Mouse (Mus musculus): ENCODE measurements around the gene Sar1a. TPM values are rescaled to one million over a fixed set of nuclear protein-coding genes. Genes with fewer than 3 reads are reported as not detected.

Sar1a gene
- polyA plus RNA-seq, 1 experiment from 2014 or later = 145 TPM

DNA sequence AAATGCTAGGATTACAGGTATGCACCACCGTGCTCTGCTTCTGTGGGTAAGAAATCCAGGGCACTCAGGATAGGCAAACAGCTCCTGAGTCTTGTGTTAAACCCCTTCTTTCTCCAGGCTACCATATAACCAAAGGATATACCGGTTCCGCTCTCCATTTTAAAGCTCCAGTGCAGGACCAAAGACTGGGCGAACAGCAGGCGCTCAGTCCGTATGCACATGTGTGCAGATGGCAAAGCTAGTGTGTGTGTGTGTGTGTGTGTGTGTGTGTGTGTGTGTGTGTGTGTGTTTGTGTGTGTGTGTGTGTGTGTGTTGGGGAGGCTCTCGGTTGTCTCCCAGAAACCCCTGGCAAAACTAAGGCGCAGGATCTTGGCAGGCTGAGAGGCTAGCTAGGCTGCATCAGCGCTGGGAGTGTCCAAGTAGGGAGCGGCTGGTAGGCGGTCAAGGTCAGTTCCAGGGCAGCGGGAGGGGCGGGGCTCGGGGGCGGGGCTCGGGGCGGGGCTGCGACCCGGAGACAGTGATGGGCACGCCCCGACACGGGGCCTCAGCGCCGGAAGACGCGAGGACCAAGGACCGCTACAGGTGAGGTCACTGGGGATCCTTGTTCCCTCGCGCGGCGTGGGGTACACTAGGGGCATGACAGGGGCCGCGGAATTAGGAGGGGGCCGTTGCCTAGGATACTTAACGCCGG lies 34.8 kb downstream of the Sar1a start, which contains the start of gene Aifm2:
Gene Aifm2, plus strand, starts transcription at position 493 of the 691 bp plus-strand sequence.
- peak; percentile 92 for ATAC-seq (replicated peaks; ENCODE audit: insufficient number of reproducible peaks, insufficient read depth, low FRiP score, low read depth)
- Histone ChIP-seq H3K4me3 (peak within 1 kb of the TSS; percentile 81), H3K4me1 (replicated peaks) (peaks cover 14% of the 10 kb centered on the region), H3K9me3 (replicated peaks) (no peaks in the 10 kb centered on the region), H3K27me3 (no peaks in the 10 kb centered on the region), H3K36me3 (no peaks in the 10 kb centered on the region), H3K9ac (peak within 1 kb of the TSS; percentile 74), H3K27ac (peak within 1 kb of the TSS; percentile 71), H3K4me2 (peak within 1 kb of the TSS; percentile 87)
- 11% methylated on average over 32 of the region's 36 CpGs for WGBS

DNA sequence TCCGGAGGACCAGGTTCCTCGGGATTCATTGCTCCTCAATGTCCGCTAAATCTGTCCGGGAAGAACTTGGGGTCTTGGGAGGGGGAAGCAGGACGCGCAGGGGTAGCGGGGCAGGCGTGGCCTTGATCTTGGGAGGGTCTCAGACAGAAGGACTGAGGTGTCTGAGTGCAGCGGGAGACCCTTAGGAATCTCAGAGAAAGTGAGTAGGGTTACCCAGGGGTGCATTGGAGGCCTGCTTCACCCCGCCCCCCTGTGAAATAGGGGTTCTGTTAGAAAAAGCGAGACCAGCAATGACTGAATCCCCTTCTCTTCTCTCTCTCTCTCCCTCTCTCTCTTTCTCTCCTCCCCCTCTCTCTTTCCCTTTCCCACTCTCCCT lies 35.4 kb downstream of the Sar1a start:
- no peaks in the 10 kb centered on the region for H3K36me3 ChIP-seq
- WGBS = 2% methylated on average over 11 of the region's 11 CpGs
- H3K9ac ChIP-seq = peak overlapping the region; percentile 74
- no peaks in the 10 kb centered on the region for H3K27me3 ChIP-seq
- H3K27ac ChIP-seq = peak overlapping the region; percentile 71
- peaks cover 14% of the 10 kb centered on the region for H3K4me1 ChIP-seq (replicated peaks)
- H3K4me3 ChIP-seq = peak overlapping the region; percentile 81
- H3K9me3 ChIP-seq (replicated peaks) = no peaks in the 10 kb centered on the region
- ATAC-seq (replicated peaks; ENCODE audit: insufficient number of reproducible peaks, insufficient read depth, low FRiP score, low read depth) = 0 out of 2 replicates have a peak, but pooled peaks have one; percentile 16
- H3K4me2 ChIP-seq = peak overlapping the region; percentile 87

DNA sequence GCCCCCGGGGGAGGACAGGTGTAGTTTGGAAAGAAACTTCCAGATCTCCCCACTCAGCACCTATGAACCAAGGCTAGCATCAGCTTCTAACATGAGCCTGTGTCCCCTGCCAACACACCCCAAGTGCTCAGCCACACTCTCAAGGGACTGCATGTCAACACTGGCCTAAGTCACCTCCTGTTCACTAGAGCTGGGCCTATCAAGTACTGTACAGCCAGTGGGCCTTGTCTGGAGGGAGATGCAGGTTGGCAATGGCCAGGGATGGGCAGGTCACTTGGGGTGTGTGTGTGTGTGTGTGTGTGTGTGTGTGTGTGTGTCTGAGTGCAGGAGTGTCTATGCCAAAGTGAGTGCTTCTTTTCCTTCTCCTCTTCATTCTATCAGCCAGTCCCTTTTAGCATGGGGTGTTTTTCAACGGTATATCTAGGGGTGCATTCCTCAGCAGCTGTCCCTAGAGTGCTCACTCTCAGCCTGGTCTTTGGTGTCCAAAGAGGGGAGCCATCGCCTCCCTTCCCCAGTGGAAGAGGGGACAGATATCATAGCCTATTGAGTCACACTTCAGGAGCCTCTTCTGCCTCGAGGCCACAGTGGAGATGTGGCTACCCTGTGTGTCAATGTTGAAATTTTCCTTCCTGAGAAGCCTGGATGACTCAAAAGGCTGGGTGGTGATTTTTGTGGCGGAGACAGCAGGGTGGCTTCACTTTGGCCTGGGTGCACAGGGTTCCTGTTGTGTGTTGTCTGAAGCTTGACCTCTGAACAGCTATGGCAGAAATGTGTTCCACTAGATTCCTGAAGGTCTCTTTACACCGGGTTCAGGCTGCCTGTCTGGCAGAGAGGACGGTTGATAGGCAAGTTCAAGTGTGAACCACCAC lies 36.1 kb downstream of the Sar1a start:
- H3K4me3 ChIP-seq = peak overlapping the region; percentile 81

DNA sequence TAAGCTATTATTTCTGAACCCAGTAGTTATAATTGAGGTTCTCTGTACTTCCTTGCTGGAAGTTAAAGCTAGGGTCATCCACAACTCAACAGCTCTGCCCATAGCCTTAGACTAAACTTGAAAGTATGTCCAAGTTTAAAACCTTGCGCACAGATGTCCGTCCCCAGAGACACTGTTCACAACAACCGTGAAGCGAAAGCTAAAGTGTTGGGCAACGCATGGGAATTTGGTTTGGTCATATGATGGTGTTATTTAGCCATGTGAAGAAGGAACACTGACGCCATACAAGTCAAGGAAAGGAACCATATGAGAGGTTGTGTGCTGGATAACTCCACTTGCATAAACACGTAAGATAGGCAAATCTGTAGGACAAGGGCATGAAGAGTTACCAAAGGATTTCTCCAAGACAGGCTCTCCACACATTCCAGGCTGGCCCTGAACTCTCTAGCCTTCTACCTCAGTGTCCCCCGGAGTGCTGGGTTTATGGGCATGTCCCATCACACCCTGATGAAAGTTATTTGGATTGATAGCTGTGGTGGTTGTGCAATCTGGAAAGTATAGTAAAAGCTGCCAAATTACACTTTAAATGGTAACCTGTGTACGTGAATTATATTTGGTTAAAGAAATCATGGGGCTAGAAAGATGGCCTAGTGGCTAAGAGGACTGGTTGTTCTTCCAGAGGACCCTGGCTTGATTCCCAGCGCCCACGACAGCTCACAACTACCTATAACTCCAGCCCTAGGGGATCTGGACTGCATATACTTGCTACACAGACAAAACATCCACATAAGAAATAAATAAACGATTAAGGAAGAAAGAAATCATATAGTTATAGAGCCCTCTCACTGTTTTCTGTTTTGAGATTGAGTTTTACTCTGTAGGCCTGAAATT lies 37.6 kb downstream of the Sar1a start:
- no peaks in the 10 kb centered on the region for H3K27me3 ChIP-seq
- no peaks in the 10 kb centered on the region for H3K9me3 ChIP-seq (replicated peaks)
- no peak for ATAC-seq (replicated peaks; ENCODE audit: insufficient number of reproducible peaks, insufficient read depth, low FRiP score, low read depth)
- no peak overlapping the region for H3K4me3 ChIP-seq
- H3K27ac ChIP-seq = no peak overlapping the region
- peaks cover 14% of the 10 kb centered on the region for H3K4me1 ChIP-seq (replicated peaks)
- H3K4me2 ChIP-seq = no peak overlapping the region
- 88% methylated on average over 12 of the region's 12 CpGs for WGBS
- H3K9ac ChIP-seq = no peak overlapping the region
- no peaks in the 10 kb centered on the region for H3K36me3 ChIP-seq

More for the DNA sequence above, 36.1 kb downstream of the Sar1a start:
- 0 out of 2 replicates have a peak, but pooled peaks have one; percentile 16 for ATAC-seq (replicated peaks; ENCODE audit: insufficient number of reproducible peaks, insufficient read depth, low FRiP score, low read depth)
- H3K4me2 ChIP-seq = peak overlapping the region; percentile 87
- 61% methylated on average over 7 of the region's 7 CpGs for WGBS
- peak overlapping the region; percentile 74; the same call in 1 of the 2 replicates for H3K9ac ChIP-seq
- H3K27ac ChIP-seq = no peak overlapping the region
- H3K27me3 ChIP-seq = no peaks in the 10 kb centered on the region
- no peaks in the 10 kb centered on the region for H3K9me3 ChIP-seq (replicated peaks)
- H3K36me3 ChIP-seq = no peaks in the 10 kb centered on the region
- peaks cover 14% of the 10 kb centered on the region for H3K4me1 ChIP-seq (replicated peaks)

DNA sequence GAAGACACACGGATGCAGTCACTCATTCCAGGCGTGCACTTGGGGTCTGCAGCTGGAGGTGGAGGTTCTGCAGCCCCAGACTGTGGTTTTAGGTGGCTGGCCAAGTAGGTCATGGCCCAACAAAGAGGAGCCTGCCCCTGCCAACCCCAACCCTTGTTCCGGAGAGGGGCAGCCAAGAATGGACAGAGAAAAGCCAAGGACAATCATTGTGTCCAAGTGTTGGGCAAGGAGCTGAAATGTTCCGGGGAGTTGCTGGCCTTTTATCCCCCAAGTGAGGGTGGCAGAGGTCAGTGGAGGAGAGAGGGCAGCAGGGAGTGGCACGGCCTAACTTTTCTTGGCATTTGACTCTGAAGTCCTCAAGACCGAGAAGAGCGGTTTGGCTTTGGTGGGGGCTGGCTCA lies 40.2 kb downstream of the Sar1a start:
- 85% methylated on average over 7 of the region's 7 CpGs for WGBS

DNA sequence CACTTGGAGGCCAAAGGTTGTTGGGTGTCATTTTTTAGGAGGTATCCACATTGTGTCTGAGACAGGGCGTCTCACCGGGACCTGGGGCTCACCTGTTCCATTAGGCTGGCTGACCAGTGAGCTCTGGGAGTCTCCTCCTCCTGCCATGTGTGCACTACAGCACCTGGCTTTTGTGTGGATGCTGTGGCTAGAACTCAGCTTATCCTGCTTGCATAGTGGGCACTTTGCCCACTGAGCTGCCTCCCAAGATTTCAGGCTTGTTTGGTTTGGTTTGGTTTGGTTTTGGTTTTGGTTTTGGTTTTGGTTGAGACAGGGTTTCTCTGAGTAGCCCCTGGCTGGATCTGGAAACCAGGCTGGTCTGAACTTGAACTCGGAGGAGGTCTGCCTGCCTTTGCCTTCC lies 42.1 kb downstream of the Sar1a start:
- peaks cover 5% of the 10 kb centered on the region; the same call in 1 of the 2 replicates for H3K36me3 ChIP-seq
- WGBS = 65% methylated on average over 3 of the region's 3 CpGs
- no peak overlapping the region for H3K4me3 ChIP-seq
- H3K27me3 ChIP-seq = no peaks in the 10 kb centered on the region
- ATAC-seq (replicated peaks; ENCODE audit: insufficient number of reproducible peaks, insufficient read depth, low FRiP score, low read depth) = no peak
- H3K4me1 ChIP-seq (replicated peaks) = peaks cover 8% of the 10 kb centered on the region; the same call in 1 of the 2 replicates
- no peak overlapping the region for H3K4me2 ChIP-seq
- no peak overlapping the region for H3K9ac ChIP-seq
- H3K27ac ChIP-seq = no peak overlapping the region
- no peaks in the 10 kb centered on the region for H3K9me3 ChIP-seq (replicated peaks)

More for the DNA sequence above, 40.2 kb downstream of the Sar1a start:
- Histone ChIP-seq H3K4me1 (replicated peaks) (peaks cover 20% of the 10 kb centered on the region), H3K4me3 (no peak overlapping the region), H3K9me3 (replicated peaks) (no peaks in the 10 kb centered on the region), H3K9ac (no peak overlapping the region), H3K27ac (no peak overlapping the region), H3K27me3 (no peaks in the 10 kb centered on the region), H3K4me2 (no peak overlapping the region), H3K36me3 (no peaks in the 10 kb centered on the region)
- ATAC-seq (replicated peaks; ENCODE audit: insufficient number of reproducible peaks, insufficient read depth, low FRiP score, low read depth) = no peak

DNA sequence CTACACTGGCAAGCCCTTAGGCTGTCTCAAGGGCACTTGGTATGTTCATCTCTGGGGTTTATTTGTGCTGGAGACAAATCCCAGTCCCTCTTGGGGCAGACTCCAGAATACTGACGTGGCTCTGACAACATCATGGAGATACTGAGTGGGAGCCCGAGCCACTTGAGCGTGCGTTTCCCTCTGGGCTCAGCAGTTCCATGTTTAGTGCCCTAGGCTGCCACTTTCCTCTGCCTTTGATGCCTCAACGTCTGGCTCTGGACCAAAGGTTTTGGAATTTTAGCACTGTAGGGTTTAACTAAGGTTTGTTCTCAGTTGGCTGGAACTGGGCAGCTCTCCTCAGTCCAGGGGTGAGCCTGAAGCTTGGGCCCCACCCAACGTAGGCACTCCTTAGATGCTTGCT lies 43.2 kb downstream of the Sar1a start:
- Histone ChIP-seq H3K9ac (no peak overlapping the region), H3K4me1 (replicated peaks) (peaks cover 8% of the 10 kb centered on the region; the same call in 1 of the 2 replicates), H3K4me2 (no peak overlapping the region), H3K27me3 (no peaks in the 10 kb centered on the region), H3K36me3 (peaks cover 5% of the 10 kb centered on the region; the same call in 1 of the 2 replicates), H3K4me3 (no peak overlapping the region), H3K9me3 (replicated peaks) (no peaks in the 10 kb centered on the region), H3K27ac (peak overlapping the region; percentile 37; the same call in 1 of the 2 replicates)
- ATAC-seq (replicated peaks; ENCODE audit: insufficient number of reproducible peaks, insufficient read depth, low FRiP score, low read depth) = peak; percentile 20; the same call in 1 of the 2 replicates
- WGBS = 43% methylated on average over 6 of the region's 6 CpGs

DNA sequence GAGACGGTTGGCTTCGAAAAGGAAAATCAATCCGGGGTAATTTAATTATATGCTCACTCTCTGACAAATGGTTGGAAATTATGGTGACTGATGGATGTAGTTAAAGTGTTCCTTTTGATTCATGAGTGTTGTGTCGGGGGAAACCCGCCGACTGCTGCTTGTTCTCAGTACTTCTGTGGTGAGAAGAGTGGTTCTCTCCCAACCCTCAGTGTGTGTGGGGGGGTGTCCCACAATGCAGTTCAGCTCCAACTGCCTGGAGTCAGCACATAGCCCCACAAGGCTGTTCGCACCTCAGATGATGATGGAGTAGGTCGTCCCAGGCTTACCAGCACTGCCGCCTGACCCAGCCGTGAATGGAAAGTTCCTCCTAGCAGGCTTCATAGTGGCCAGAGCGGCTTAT lies 49.1 kb downstream of the Sar1a start:
- ATAC-seq (replicated peaks; ENCODE audit: insufficient number of reproducible peaks, insufficient read depth, low FRiP score, low read depth) = no peak
- no peaks in the 10 kb centered on the region for H3K27me3 ChIP-seq
- H3K4me2 ChIP-seq = no peak overlapping the region
- H3K4me1 ChIP-seq (replicated peaks) = no peaks in the 10 kb centered on the region
- H3K27ac ChIP-seq = no peak overlapping the region
- H3K4me3 ChIP-seq = no peak overlapping the region
- no peaks in the 10 kb centered on the region for H3K9me3 ChIP-seq (replicated peaks)
- H3K36me3 ChIP-seq = peaks cover 17% of the 10 kb centered on the region
- H3K9ac ChIP-seq = no peak overlapping the region
- 76% methylated on average over 11 of the region's 11 CpGs for WGBS

DNA sequence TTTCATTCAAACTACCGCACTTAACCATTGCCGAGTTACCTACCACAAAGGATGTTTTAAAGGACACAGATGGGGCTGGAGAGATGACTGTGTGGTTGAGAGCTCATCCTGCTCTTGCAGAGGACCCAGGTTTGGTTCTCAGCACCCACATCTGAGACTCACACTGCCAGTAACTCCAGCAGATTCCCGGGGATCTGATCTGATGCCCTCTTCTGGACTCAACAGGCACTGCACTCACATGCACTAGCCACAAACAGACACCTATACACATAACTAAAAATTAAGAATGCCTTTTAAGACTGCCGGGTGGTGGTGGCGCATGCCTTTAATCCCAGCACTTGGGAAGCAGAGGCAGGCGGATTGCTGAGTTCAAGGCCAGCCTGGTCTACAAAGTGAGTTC lies 50.1 kb downstream of the Sar1a start:
- Histone ChIP-seq H3K27ac (no peak overlapping the region), H3K27me3 (no peaks in the 10 kb centered on the region), H3K9me3 (replicated peaks) (no peaks in the 10 kb centered on the region), H3K9ac (no peak overlapping the region), H3K36me3 (peaks cover 17% of the 10 kb centered on the region), H3K4me1 (replicated peaks) (no peaks in the 10 kb centered on the region), H3K4me3 (no peak overlapping the region), H3K4me2 (no peak overlapping the region)
- WGBS = 96% methylated on average over 6 of the region's 6 CpGs
- ATAC-seq (replicated peaks; ENCODE audit: insufficient number of reproducible peaks, insufficient read depth, low FRiP score, low read depth) = no peak

DNA sequence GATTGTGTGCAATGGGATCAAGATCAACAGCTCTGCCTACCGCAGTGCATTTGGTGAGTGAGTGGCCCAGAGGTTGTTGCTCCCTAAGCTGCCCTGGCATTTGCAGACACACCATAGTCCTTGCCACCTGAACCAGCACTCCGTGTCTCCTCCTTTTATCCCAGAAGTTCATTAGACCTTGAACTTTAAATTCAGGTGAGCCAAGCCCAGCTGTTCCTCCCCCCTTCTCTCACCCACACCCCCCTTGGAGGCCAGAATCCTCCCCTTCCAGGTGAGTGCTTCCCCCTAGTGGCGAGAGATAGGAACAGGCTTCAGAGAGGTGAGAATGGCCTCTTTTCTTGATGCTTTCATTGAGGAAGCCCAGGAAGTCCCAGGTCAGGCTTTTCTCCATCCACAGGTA lies 54.3 kb downstream of the Sar1a start:
- Histone ChIP-seq H3K9me3 (replicated peaks) (no peaks in the 10 kb centered on the region), H3K4me3 (no peak overlapping the region), H3K27ac (no peak overlapping the region), H3K36me3 (peaks cover 18% of the 10 kb centered on the region), H3K4me1 (replicated peaks) (no peaks in the 10 kb centered on the region), H3K9ac (no peak overlapping the region), H3K27me3 (no peaks in the 10 kb centered on the region), H3K4me2 (no peak overlapping the region)
- WGBS = 45% methylated on average over 3 of the region's 3 CpGs
- no peak for ATAC-seq (replicated peaks; ENCODE audit: insufficient number of reproducible peaks, insufficient read depth, low FRiP score, low read depth)

All from heart, embryonic 15.5 days (tissue).